Mouse (Mus musculus) embryonic facial prominence, embryonic 15.5 days (tissue): ENCODE data around the gene Heyl. TPM values are rescaled to one million over a fixed set of nuclear protein-coding genes. Genes with fewer than 3 reads are reported as not detected.

Experiments
- polyA plus RNA-seq: library from polyadenylated mRNA; unstranded; fragments of >200 nt; fragmentation: Nextera tagmentation; extraction: Ambion mirVana; gene quantifications from 2 replicates; pipeline ENCODE4 v1.2.1, GENCODE M21; 2015

The Heyl gene
- polyA plus RNA-seq, 1 experiment from 2014 or later, result 15.6 TPM

Other genes with a start within 250 kb of the Heyl start
- 38.9 and 49.5 TPM in 2 replicates for gene Mycl, start 237.9 kb upstream of the Heyl start, polyA plus RNA-seq
- 21.6 and 23.4 TPM in 2 replicates for gene Trit1, start 217.0 kb upstream of the Heyl start, polyA plus RNA-seq
- gene Bmp8b, start 128.4 kb upstream of the Heyl start, polyA plus RNA-seq, result 1.2 and 1.7 TPM in 2 replicates
- 0.13 and 0.24 TPM in 2 replicates for gene Oxct2b, start 117.3 kb upstream of the Heyl start, polyA plus RNA-seq
- gene Ppie, start 93.6 kb upstream of the Heyl start, polyA plus RNA-seq, result 92.8 and 93.7 TPM in 2 replicates
- 0.28 and 0.54 TPM in 2 replicates for gene Hpcal4, start 50.3 kb upstream of the Heyl start, polyA plus RNA-seq
- not detected in 2 replicates for gene Nt5c1a, start 32.1 kb upstream of the Heyl start, polyA plus RNA-seq
- gene Pabpc4, start 28.8 kb downstream of the Heyl start, polyA plus RNA-seq, result 37.5 and 45.0 TPM in 2 replicates
- gene Oxct2a, start 90.1 kb downstream of the Heyl start, polyA plus RNA-seq, result 0.14 and 0.21 TPM in 2 replicates
- gene Bmp8a, start 109.7 kb downstream of the Heyl start, polyA plus RNA-seq, result 5.8 and 5.9 TPM in 2 replicates